Mouse (Mus musculus) megakaryocyte, embryonic 14.5 days (primary cell): ENCODE measurements around the gene Sema3f.

ENCODE experiments used
- FLI1 ChIP-seq: IDR thresholded peaks from 2 replicates; pipeline ENCODE4 v1.6.1; 2012; ENCODE audit warnings: low read length, inconsistent platforms, mixed read lengths
- GATA1 ChIP-seq: IDR thresholded peaks from 3 replicates; pipeline ENCODE4 v1.6.1; 2012; ENCODE audit warnings: mixed read lengths, low read length, inconsistent platforms, borderline replicate concordance

GRCm38 (mm10) chr9:107708439-107709095, 1.7 kb downstream of the Sema3f start:
- TF ChIP-seq GATA1, result no peak
- TF ChIP-seq FLI1, result no peak
